Mouse (Mus musculus) intestine, embryonic 14.5 days (tissue): ENCODE results near the gene Zcchc7. TPM values are rescaled to one million over a fixed set of nuclear protein-coding genes. Genes with fewer than 3 reads are reported as not detected.

Experiments used
- ATAC-seq: fragments of 200-750 bp; cut with Nextera tagmentation; replicated peaks from 2 replicates; pipeline ENCODE4 v1.8.0; 2017; ENCODE audit warnings: low read depth, moderate number of reproducible peaks, moderate TSS enrichment, moderate library complexity; ENCODE audit not compliant: low FRiP score, low TSS enrichment
- DNase-seq: peaks from one replicate; pipeline ENCODE4 v3.0.0-alpha.2; 2018; ENCODE audit warnings: low spot score
- H3K27ac ChIP-seq: fragments of 300-500 bp; sonication (generic); 2 replicates; pipeline ENCODE4 v1.5.1; 2014; ENCODE audit warnings: low read depth, mild to moderate bottlenecking, control low read depth
- H3K27me3 ChIP-seq: fragments of 300-500 bp; sonication (generic); replicated peaks from 2 replicates; pipeline ENCODE4 v1.6.1; 2014; ENCODE audit warnings: low read length, control low read depth; ENCODE audit not compliant: control insufficient read depth, insufficient read depth
- H3K36me3 ChIP-seq: fragments of 300-500 bp; sonication (generic); 2 replicates; pipeline ENCODE4 v1.6.1; 2014; ENCODE audit warnings: low read length, control low read depth; ENCODE audit not compliant: control insufficient read depth, insufficient read depth
- H3K4me1 ChIP-seq: fragments of 300-500 bp; sonication (generic); replicated peaks from 2 replicates; pipeline ENCODE4 v1.6.1; 2014; ENCODE audit warnings: low read length, control low read depth, mixed read lengths; ENCODE audit not compliant: control insufficient read depth, insufficient read depth
- H3K4me2 ChIP-seq: fragments of 300-500 bp; sonication (generic); 2 replicates; pipeline ENCODE4 v1.6.1; 2014; ENCODE audit warnings: low read length
- H3K4me3 ChIP-seq: fragments of 300-500 bp; sonication (generic); 2 replicates; pipeline ENCODE4 v1.5.1; 2014; ENCODE audit warnings: low read depth, low read length, control low read depth, mixed read lengths
- H3K9ac ChIP-seq: fragments of 300-500 bp; sonication (generic); 2 replicates; pipeline ENCODE4 v1.6.1; 2014; ENCODE audit warnings: mild to moderate bottlenecking, low read length
- H3K9me3 ChIP-seq: fragments of 300-500 bp; sonication (generic); 2 replicates; pipeline ENCODE4 v1.6.1; 2016; ENCODE audit warnings: low read length, control low read depth; ENCODE audit not compliant: control insufficient read depth
- WGBS: fragments of 180-500 bp; shearing (Covaris S2); extraction: QIAGEN DNeasy Blood & Tissue Kit; methylation state at CpG from one replicate; pipeline ENCODE4 v1.1.7; 2014; 5-methylcytosine and 5-hydroxymethylcytosine counted together
- microRNA-seq: library from miRNA; unstranded; fragments of <30 nt; microRNA quantifications from one replicate; pipeline ENCODE4, GENCODE M21; 2016
- polyA plus RNA-seq: library from polyadenylated mRNA; unstranded; fragments of >200 nt; fragmentation: Nextera tagmentation; extraction: Ambion mirVana; gene quantifications from 2 replicates; pipeline ENCODE4 v1.2.1, GENCODE M21; 2014

Gene Zcchc7
- polyA plus RNA-seq, 1 experiment from 2014 or later: 44.7 TPM

- Histone ChIP-seq H3K27me3 (no peaks in the 10 kb centered on the region), H3K9ac (peak within 1 kb of the TSS; percentile 78), H3K27ac (peak within 1 kb of the TSS; percentile 72), H3K4me3 (peak within 1 kb of the TSS; percentile 77), H3K9me3 (no peaks in the 10 kb centered on the region), H3K4me2 (peak within 1 kb of the TSS; percentile 90), H3K4me1 (peaks cover 9% of the 10 kb centered on the region), H3K36me3 (0 out of 2 replicates have a peak, but pooled peaks cover 11% of the 10 kb centered on the region)
- ATAC-seq (peak; percentile 92), DNase-seq (peak; percentile 98)
- 1% methylated on average over 40 of the region's 40 CpGs for WGBS
These were observed 225.8 kb downstream of the Zcchc7 start, which contains the start of gene Grhpr for GRCm38 (mm10) chr4:44981280-44981973. TSS of gene Grhpr (plus strand) at chr4:44981395.

Small RNA genes lying within 50 kb of the gene (microRNA-seq; reads per million reads assigned to microRNA genes)
- gene Gm22639: not detected

Other genes with a start within 250 kb of the Zcchc7 start
- gene Pax5, start 45.4 kb upstream of the Zcchc7 start, polyA plus RNA-seq: not detected in 2 replicates
- 64.3 and 70.6 TPM in 2 replicates for gene Grhpr, start 225.5 kb downstream of the Zcchc7 start, polyA plus RNA-seq